8 mouse cellular contexts compared by ENCODE assay signal in genomic region chr9:65390752-65391612, GRCm38 (mm10). TPM values are rescaled to one million over a fixed set of nuclear protein-coding genes. Genes with fewer than 3 reads are reported as not detected.
DNase-seq lines count a peak whose midpoint lies in the region; ATAC-seq lines count a peak whose summit lies in the region.

No protein-coding gene starts in this region.

- 15% methylated on average over 93 of the region's 96 CpGs for WGBS in intestine, embryonic 16.5 days
- WGBS in midbrain, embryonic 14.5 days = 19% methylated on average over 95 of the region's 96 CpGs

- peaks cover 58% of the 10 kb centered on the region for H3K27me3 ChIP-seq in intestine, embryonic 16.5 days (replicated peaks; ENCODE audit: control insufficient read depth, insufficient read depth, low read length)
- peaks cover 40% of the 10 kb centered on the region for H3K27me3 ChIP-seq in midbrain, embryonic 14.5 days (ENCODE audit: control insufficient read depth, insufficient read depth, low read length)

- H3K4me3 ChIP-seq in intestine, embryonic 16.5 days (ENCODE audit: low read length) = peak overlapping the region; percentile 51
- H3K4me3 ChIP-seq in midbrain, embryonic 14.5 days (replicated peaks; ENCODE audit: low read depth, low read length) = peak overlapping the region; percentile 35

- no peaks in the 10 kb centered on the region; the same call in 1 of the 2 replicates for H3K9me3 ChIP-seq in intestine, embryonic 16.5 days (ENCODE audit: control insufficient read depth, low read length)
- no peaks in the 10 kb centered on the region for H3K9me3 ChIP-seq in midbrain, embryonic 14.5 days (ENCODE audit: control insufficient read depth, low read length)

- peak overlapping the region; percentile 66 for H3K9ac ChIP-seq in intestine, embryonic 16.5 days (ENCODE audit: low read depth, low read length)
- peak overlapping the region; percentile 29; the same call in 1 of the 2 replicates for H3K9ac ChIP-seq in midbrain, embryonic 14.5 days (replicated peaks; ENCODE audit: low read length)

- H3K4me2 ChIP-seq in intestine, embryonic 16.5 days (ENCODE audit: low read depth, low read length) = peak overlapping the region; percentile 78
- peak overlapping the region; percentile 50 for H3K4me2 ChIP-seq in midbrain, embryonic 14.5 days (ENCODE audit: low read length)

- H3K36me3 ChIP-seq in intestine, embryonic 16.5 days (ENCODE audit: control insufficient read depth, insufficient read depth, low read length) = no peaks in the 10 kb centered on the region
- H3K36me3 ChIP-seq in midbrain, embryonic 14.5 days (ENCODE audit: control insufficient read depth, insufficient read depth, low read length) = no peaks in the 10 kb centered on the region

- no peak for ATAC-seq in CD4-positive, CD25-positive, alpha-beta regulatory T cell, adult 4 months
- ATAC-seq in intestine, embryonic 16.5 days = peak; percentile 52
- ATAC-seq in midbrain, embryonic 14.5 days (ENCODE audit: low FRiP score, low TSS enrichment) = no peak
- ATAC-seq in erythroid progenitor cell, adult 5-6 weeks (replicated peaks; ENCODE audit: low FRiP score, poor library complexity, severe bottlenecking) = no peak

- no peak overlapping the region for H3K27ac ChIP-seq in intestine, embryonic 16.5 days (ENCODE audit: low read length)
- H3K27ac ChIP-seq in midbrain, embryonic 14.5 days (replicated peaks; ENCODE audit: low read depth, low read length) = no peak overlapping the region

- DNase-seq in CD4-positive, CD25-positive, alpha-beta regulatory T cell, adult 2 months (ENCODE audit: low read depth, low spot score) = peak; percentile 4
- DNase-seq in thymus, postnatal 14 days = peak; percentile 27
- DNase-seq in thymus, adult 18-20 months = no peak
- DNase-seq in midbrain, embryonic 14.5 days = peak; percentile 64
- DNase-seq in cerebellum, adult 8-10 months = no peak

- peaks cover 17% of the 10 kb centered on the region for H3K4me1 ChIP-seq in intestine, embryonic 16.5 days (ENCODE audit: control insufficient read depth, insufficient read depth, low read length)
- no peaks in the 10 kb centered on the region for H3K4me1 ChIP-seq in midbrain, embryonic 14.5 days (ENCODE audit: control insufficient read depth, insufficient read depth, low read length)

RNA-seq across cellular contexts. Expression of gene Kbtbd13, which starts 0.5 kb away (rescaled TPM):
- not detected for polyA plus RNA-seq in CD4-positive, CD25-positive, alpha-beta regulatory T cell, adult 4 months (2017; shearing (Covaris generic))
- polyA plus RNA-seq in intestine, embryonic 16.5 days (2015; fragmentation: Nextera tagmentation; extraction: Ambion mirVana) = 2.5 and 3.4 TPM in 2 replicates
- 0.23 and 0.47 TPM in 2 replicates for polyA plus RNA-seq in midbrain, embryonic 14.5 days (2014; fragmentation: Nextera tagmentation; extraction: Ambion mirVana)
- not detected in 2 replicates for total RNA-seq in erythroid progenitor cell, adult 5-6 weeks (2015; ENCODE audit: low replicate concordance)
- not detected in 2 replicates for total RNA-seq in erythroid progenitor cell, adult 5-6 weeks (2017; ENCODE audit: low replicate concordance)

RNA-seq across cellular contexts. Expression of gene Rasl12, which starts 7.3 kb away (rescaled TPM):
- polyA plus RNA-seq in CD4-positive, CD25-positive, alpha-beta regulatory T cell, adult 4 months (2017; shearing (Covaris generic)) = not detected
- 5.0 and 5.5 TPM in 2 replicates for polyA plus RNA-seq in intestine, embryonic 16.5 days (2015; fragmentation: Nextera tagmentation; extraction: Ambion mirVana)
- 6.5 and 7.1 TPM in 2 replicates for polyA plus RNA-seq in midbrain, embryonic 14.5 days (2014; fragmentation: Nextera tagmentation; extraction: Ambion mirVana)
- total RNA-seq in erythroid progenitor cell, adult 5-6 weeks (2015; ENCODE audit: low replicate concordance) = not detected in 2 replicates
- total RNA-seq in erythroid progenitor cell, adult 5-6 weeks (2017; ENCODE audit: low replicate concordance) = not detected in 2 replicates

RNA-seq across cellular contexts. Expression of gene Ubap1l, which starts 30.1 kb away (rescaled TPM):
- polyA plus RNA-seq in CD4-positive, CD25-positive, alpha-beta regulatory T cell, adult 4 months (2017; shearing (Covaris generic)) = not detected
- polyA plus RNA-seq in intestine, embryonic 16.5 days (2015; fragmentation: Nextera tagmentation; extraction: Ambion mirVana) = 0.16 and 0.18 TPM in 2 replicates
- polyA plus RNA-seq in midbrain, embryonic 14.5 days (2014; fragmentation: Nextera tagmentation; extraction: Ambion mirVana) = 1.5 and 1.7 TPM in 2 replicates
- total RNA-seq in erythroid progenitor cell, adult 5-6 weeks (2015; ENCODE audit: low replicate concordance) = not detected in 2 replicates
- total RNA-seq in erythroid progenitor cell, adult 5-6 weeks (2017; ENCODE audit: low replicate concordance) = not detected in 2 replicates

RNA-seq across cellular contexts. Expression of gene Slc51b, which starts 31.8 kb away (rescaled TPM):
- not detected for polyA plus RNA-seq in CD4-positive, CD25-positive, alpha-beta regulatory T cell, adult 4 months (2017; shearing (Covaris generic))
- polyA plus RNA-seq in intestine, embryonic 16.5 days (2015; fragmentation: Nextera tagmentation; extraction: Ambion mirVana) = 16.4 and 26.4 TPM in 2 replicates
- polyA plus RNA-seq in midbrain, embryonic 14.5 days (2014; fragmentation: Nextera tagmentation; extraction: Ambion mirVana) = not detected in 2 replicates
- total RNA-seq in erythroid progenitor cell, adult 5-6 weeks (2015; ENCODE audit: low replicate concordance) = not detected in 2 replicates
- total RNA-seq in erythroid progenitor cell, adult 5-6 weeks (2017; ENCODE audit: low replicate concordance) = not detected in 2 replicates

RNA-seq across cellular contexts. Expression of gene Mtfmt, which starts 44.6 kb away (rescaled TPM):
- 10 to 100 TPM; 29.3 to 31.7 TPM for polyA plus RNA-seq in CD4-positive, CD25-positive, alpha-beta regulatory T cell, adult 4 months (2017; shearing (Covaris generic))
- 20.3 and 24.0 TPM in 2 replicates for polyA plus RNA-seq in intestine, embryonic 16.5 days (2015; fragmentation: Nextera tagmentation; extraction: Ambion mirVana)
- polyA plus RNA-seq in midbrain, embryonic 14.5 days (2014; fragmentation: Nextera tagmentation; extraction: Ambion mirVana) = 22.0 and 23.5 TPM in 2 replicates
- total RNA-seq in erythroid progenitor cell, adult 5-6 weeks (2015; ENCODE audit: low replicate concordance) = 4.6 and 14.4 TPM in 2 replicates
- 1.2 and 5.5 TPM in 2 replicates for total RNA-seq in erythroid progenitor cell, adult 5-6 weeks (2017; ENCODE audit: low replicate concordance)

Comparison
In these comparisons a context has a peak if more than half of its experiments do, and no peak if none do; other contexts are left out.
1. DNase-seq: peak in CD4-positive, CD25-positive, alpha-beta regulatory T cell, adult 2 months (single experiment), thymus, postnatal 14 days (single experiment) and midbrain, embryonic 14.5 days (single experiment); none in thymus, adult 18-20 months (0 of 2) and cerebellum, adult 8-10 months (single experiment).